ENCODE assay signal across 29 mouse cellular contexts in the genomic region with DNA sequence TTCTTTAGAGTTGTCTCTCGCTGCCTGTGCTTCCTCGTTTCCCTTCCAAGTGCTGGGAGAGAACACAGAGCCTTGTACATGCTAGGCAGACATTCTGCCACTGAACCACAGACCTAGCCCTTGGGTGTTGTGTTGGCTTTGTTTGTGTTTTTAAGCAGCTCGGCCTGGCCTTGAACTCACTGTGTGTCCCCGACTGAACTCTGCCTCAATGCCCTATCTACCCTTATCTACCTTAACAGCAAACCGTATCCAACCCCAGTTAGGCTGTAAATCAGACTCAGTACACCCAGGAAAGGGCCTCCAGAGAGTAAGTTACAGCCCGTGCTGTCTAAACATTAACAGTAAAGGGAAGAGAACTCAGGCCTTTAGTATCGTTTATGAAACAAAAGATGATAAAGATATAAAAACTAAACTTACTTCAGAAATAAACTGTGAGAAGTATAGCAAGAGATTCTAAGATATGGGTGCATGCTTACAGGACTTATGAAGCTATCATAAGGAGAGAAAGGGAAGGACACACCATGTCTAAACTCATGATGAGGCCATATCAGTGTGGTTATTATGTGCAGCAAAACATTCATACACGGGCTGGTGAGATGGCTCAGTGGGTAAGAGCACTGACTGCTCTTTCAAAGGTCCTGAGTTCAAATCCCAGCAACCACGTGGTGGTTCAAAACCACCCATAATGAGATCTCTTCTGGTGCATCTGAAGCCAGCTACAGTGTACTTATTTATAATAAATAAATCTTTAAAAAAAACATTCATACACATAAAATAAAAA. TPM values are rescaled to one million over a fixed set of nuclear protein-coding genes. Genes with fewer than 3 reads are reported as not detected.
DNase-seq lines count a peak whose midpoint lies in the region; ATAC-seq and TF ChIP-seq lines count a peak whose summit lies in the region.
"Had no signal": no experiment of that assay in that cellular context is flagged by ENCODE, and none has a peak within 500 bp of the region (broad histone marks: within the 10 kb centered on the region; RNA-seq: fewer than 3 reads in every experiment).

No protein-coding gene starts in this region.

- no peak overlapping the region for H3K9ac ChIP-seq in MEL (ENCODE audit: control insufficient read depth, low read depth, low read length, poor library complexity, severe bottlenecking)
- H3K9ac ChIP-seq in intestine, embryonic 14.5 days (ENCODE audit: low read length), result no peak overlapping the region
- H3K9ac ChIP-seq in liver, embryonic 16.5 days (ENCODE audit: low read depth, low read length), result no peak overlapping the region
- no peak overlapping the region for H3K9ac ChIP-seq in stomach, postnatal 0 days (ENCODE audit: low read length)
- H3K9ac ChIP-seq: embryonic facial prominence, embryonic 12.5 days; hindbrain, embryonic 15.5 days; limb, embryonic 13.5 days had no signal

- TF ChIP-seq RAD21 in MEL (IDR thresholded peaks at IDR 0.05; ENCODE audit: low read depth, low read length), result no peak

- DNase-seq in MEL (ENCODE audit: low read depth, low spot score), result peak; percentile 87
- peak; percentile 65 for DNase-seq in intestine, embryonic 14.5 days (ENCODE audit: low spot score)
- peak; percentile 40 for DNase-seq in stomach, postnatal 0 days (ENCODE audit: low spot score)
- no peak for DNase-seq in spleen, postnatal 10 days (ENCODE audit: low spot score in 2 of 2)
- DNase-seq: adrenal gland, postnatal 10 days; B cell, adult 2 months; cerebellum, adult 11 months; cerebellum, adult 9-11 months; embryo, embryonic 11 days; gastrocnemius, postnatal 25 days; heart, postnatal 14 days; kidney, postnatal 14 days; lung, adult 2 months; lung, postnatal 14 days; right cerebral cortex, postnatal 25 days; spleen, adult 18-20 months; thymus, adult 2 months; thymus, postnatal 36 days had no signal

- H3K79me2 ChIP-seq in MEL (ENCODE audit: control insufficient read depth, insufficient read depth, low read length, poor library complexity), result no peaks in the 10 kb centered on the region

- peak; percentile 90 to 98 for TF ChIP-seq EP300 in MEL (IDR thresholded peaks at IDR 0.05; ENCODE audit: low read depth in 1 of 2, low read length in 2 of 2)
- no peak for TF ChIP-seq EP300 in stomach, postnatal 0 days (optimal IDR thresholded peaks at IDR 0.05)

- H3K27ac ChIP-seq in MEL (ENCODE audit: control insufficient read depth, low read depth, low read length), result peak overlapping the region; percentile 49
- no peak overlapping the region; the same call in 1 of the 2 replicates for H3K27ac ChIP-seq in intestine, embryonic 14.5 days (ENCODE audit: low read depth)
- H3K27ac ChIP-seq in liver, embryonic 16.5 days (ENCODE audit: low read length), result peak overlapping the region; percentile 50; the same call in 1 of the 2 replicates
- no peak overlapping the region for H3K27ac ChIP-seq in stomach, postnatal 0 days (replicated peaks)
- H3K27ac ChIP-seq: embryonic facial prominence, embryonic 12.5 days; hindbrain, embryonic 15.5 days had no signal

- peaks cover 0 to 26% of the 10 kb centered on the region in 2 experiments; a peak in 2 of 4 replicates for H3K36me3 ChIP-seq in MEL (ENCODE audit: control insufficient read depth in 1 of 2, insufficient read depth in 2 of 2, low read length in 2 of 2)
- H3K36me3 ChIP-seq in intestine, embryonic 14.5 days (ENCODE audit: control insufficient read depth, insufficient read depth, low read length), result 0 out of 2 replicates have a peak, but pooled peaks cover 8% of the 10 kb centered on the region
- peaks cover 2% of the 10 kb centered on the region; the same call in 1 of the 2 replicates for H3K36me3 ChIP-seq in liver, embryonic 16.5 days (ENCODE audit: control insufficient read depth, insufficient read depth)
- 0 out of 2 replicates have a peak, but pooled peaks cover 3% of the 10 kb centered on the region for H3K36me3 ChIP-seq in stomach, postnatal 0 days (ENCODE audit: control insufficient read depth, insufficient read depth, low read length)

- ATAC-seq in intestine, embryonic 14.5 days (replicated peaks; ENCODE audit: low FRiP score, low TSS enrichment, low read depth), result peak; percentile 79; the same call in 1 of the 2 replicates
- ATAC-seq in liver, embryonic 16.5 days (ENCODE audit: low read depth), result peak; percentile 37; the same call in 1 of the 2 replicates
- peak; percentile 88 for ATAC-seq in stomach, postnatal 0 days (ENCODE audit: low FRiP score, low TSS enrichment)
- no peak for ATAC-seq in cerebellum, adult (ENCODE audit: insufficient number of reproducible peaks, low FRiP score, low TSS enrichment)
- ATAC-seq: activated CD4-positive, CD25-positive, alpha-beta regulatory T cell, adult 4 months; forebrain, embryonic 14.5 days; inflammation-experienced regulatory T-cells, adult 6 months; midbrain, embryonic 16.5 days had no signal

- TF ChIP-seq POLR2A in MEL (IDR thresholded peaks at IDR 0.05; ENCODE audit: control insufficient read depth in 1 of 2, insufficient read depth in 1 of 2, low read depth in 1 of 2, low read length in 2 of 2, poor library complexity in 1 of 2), result peak in 1 of 2 experiments; percentile 58; a peak in 2 of 4 replicates

- H3K4me3 ChIP-seq in MEL (ENCODE audit: control insufficient read depth in 1 of 2, insufficient read depth in 1 of 2, low read depth in 2 of 2, low read length in 2 of 2), result peak overlapping the region in 1 of 2 experiments; percentile 8; a peak in 2 of 4 replicates
- H3K4me3 ChIP-seq in intestine, embryonic 14.5 days (ENCODE audit: low read depth, low read length), result no peak overlapping the region
- no peak overlapping the region for H3K4me3 ChIP-seq in liver, embryonic 16.5 days (ENCODE audit: low read depth, low read length)
- no peak overlapping the region for H3K4me3 ChIP-seq in stomach, postnatal 0 days (ENCODE audit: low read depth, low read length)
- H3K4me3 ChIP-seq: embryonic facial prominence, embryonic 12.5 days; hindbrain, embryonic 10.5 days; hindbrain, embryonic 15.5 days; limb, embryonic 13.5 days had no signal

- H3K27me3 ChIP-seq in MEL (ENCODE audit: control insufficient read depth in 1 of 2, insufficient read depth in 2 of 2, low read length in 2 of 2), result no peaks in the 10 kb centered on the region
- H3K27me3 ChIP-seq in intestine, embryonic 14.5 days (replicated peaks; ENCODE audit: control insufficient read depth, insufficient read depth, low read length), result no peaks in the 10 kb centered on the region
- H3K27me3 ChIP-seq in liver, embryonic 16.5 days (ENCODE audit: control insufficient read depth, insufficient read depth, low read depth, low read length), result no peaks in the 10 kb centered on the region
- no peaks in the 10 kb centered on the region for H3K27me3 ChIP-seq in stomach, postnatal 0 days (ENCODE audit: control insufficient read depth, insufficient read depth, low read length)
- H3K27me3 ChIP-seq: embryonic facial prominence, embryonic 12.5 days; hindbrain, embryonic 15.5 days; limb, embryonic 13.5 days had no signal

- no peak overlapping the region for H3K4me2 ChIP-seq in intestine, embryonic 14.5 days (ENCODE audit: low read length)
- no peak overlapping the region for H3K4me2 ChIP-seq in liver, embryonic 16.5 days (ENCODE audit: low read depth, low read length)
- no peak overlapping the region for H3K4me2 ChIP-seq in stomach, postnatal 0 days (replicated peaks; ENCODE audit: low read depth)
- H3K4me2 ChIP-seq: embryonic facial prominence, embryonic 12.5 days; hindbrain, embryonic 15.5 days; limb, embryonic 13.5 days; midbrain, embryonic 11.5 days had no signal

- peaks cover 13 to 34% of the 10 kb centered on the region in 2 experiments for H3K4me1 ChIP-seq in MEL (ENCODE audit: control insufficient read depth in 1 of 2, insufficient read depth in 2 of 2, low read length in 2 of 2)
- H3K4me1 ChIP-seq in intestine, embryonic 14.5 days (replicated peaks; ENCODE audit: control insufficient read depth, insufficient read depth, low read length), result no peaks in the 10 kb centered on the region
- no peaks in the 10 kb centered on the region; the same call in 1 of the 2 replicates for H3K4me1 ChIP-seq in liver, embryonic 16.5 days (ENCODE audit: control insufficient read depth, low read depth, low read length)
- H3K4me1 ChIP-seq in stomach, postnatal 0 days (replicated peaks; ENCODE audit: control insufficient read depth, insufficient read depth), result no peaks in the 10 kb centered on the region
- H3K4me1 ChIP-seq: embryonic facial prominence, embryonic 12.5 days; hindbrain, embryonic 10.5 days; hindbrain, embryonic 15.5 days; limb, embryonic 13.5 days had no signal

- no peaks in the 10 kb centered on the region for H3K9me3 ChIP-seq in MEL (replicated peaks; ENCODE audit: insufficient read depth, low read length)
- H3K9me3 ChIP-seq in intestine, embryonic 14.5 days (ENCODE audit: control insufficient read depth, low read length), result no peaks in the 10 kb centered on the region
- H3K9me3 ChIP-seq in liver, embryonic 16.5 days (replicated peaks; ENCODE audit: control insufficient read depth, low read length), result no peaks in the 10 kb centered on the region
- no peaks in the 10 kb centered on the region for H3K9me3 ChIP-seq in stomach, postnatal 0 days (ENCODE audit: control insufficient read depth, low read length)
- H3K9me3 ChIP-seq: hindbrain, embryonic 10.5 days; hindbrain, embryonic 15.5 days had no signal

- TF ChIP-seq CTCF in MEL (IDR thresholded peaks at IDR 0.05 in 2 of 3, conservative IDR thresholded peaks at IDR 0.05 in 1 of 3; ENCODE audit: control insufficient read depth in 1 of 3, insufficient read depth in 1 of 3, low read depth in 2 of 3, low read length in 3 of 3, poor library complexity in 1 of 3, severe bottlenecking in 1 of 3), result no peak
- TF ChIP-seq CTCF in stomach, postnatal 0 days (IDR thresholded peaks at IDR 0.05; ENCODE audit: low read depth), result no peak

- WGBS in intestine, embryonic 14.5 days, result 60% methylated on average over 9 of the region's 9 CpGs
- WGBS in liver, embryonic 16.5 days (ENCODE audit: insufficient replicate concordance), result 38% methylated on average over 9 of the region's 9 CpGs
- 60% methylated on average over 9 of the region's 9 CpGs for WGBS in stomach, postnatal 0 days

TF ChIP-seq in MEL, 35 proteins besides CTCF, POLR2A, EP300 and RAD21 (continues in another document):
- no peak for TF ChIP-seq BHLHE40 (IDR thresholded peaks at IDR 0.05; ENCODE audit: borderline replicate concordance, low read depth, low read length)
- TF ChIP-seq MAZ (IDR thresholded peaks at IDR 0.05; ENCODE audit: low read depth, low read length), result peak; percentile 80; the same call in 1 of the 2 replicates
- peak; percentile 79; the same call in 1 of the 2 replicates for TF ChIP-seq ELF1 (IDR thresholded peaks at IDR 0.05; ENCODE audit: low read depth, low read length)
- peak; percentile 91 for TF ChIP-seq RCOR1 (IDR thresholded peaks at IDR 0.05; ENCODE audit: low read depth, low read length)

RNA-seq across cellular contexts. Expression of a gene that starts 56.0 kb away (rescaled TPM):
- total RNA-seq in MEL (2012; rRNA removed), result 10.8 and 12.0 TPM in 2 replicates
- polyA plus RNA-seq in MEL (2012; ENCODE audit: insufficient read depth in 1 of 2, insufficient read length in 2 of 2, low read depth in 1 of 2, low replicate concordance in 2 of 2, missing spikeins in 1 of 2), result 1 to 10 TPM in 1 of 2 experiments, not detected in 1; 9.7 TPM
- 6.6 and 7.2 TPM in 2 replicates for polyA plus RNA-seq in intestine, embryonic 14.5 days (2014; fragmentation: Nextera tagmentation; extraction: Ambion mirVana)
- 1.9 and 2.3 TPM in 2 replicates for polyA plus RNA-seq in liver, embryonic 16.5 days (2015; fragmentation: Nextera tagmentation; extraction: Ambion mirVana)
- 2.9 and 3.0 TPM in 2 replicates for polyA plus RNA-seq in stomach, postnatal 0 days (2015; fragmentation: Nextera tagmentation; extraction: Ambion mirVana)

Comparison
In these comparisons a context has a peak if more than half of its experiments do, and no peak if none do; other contexts are left out.
1. DNase-seq: peak in MEL (single experiment), intestine, embryonic 14.5 days (single experiment) and stomach, postnatal 0 days (single experiment); none in spleen, postnatal 10 days (0 of 2).
2. H3K27ac ChIP-seq: peak in MEL (single experiment) and liver, embryonic 16.5 days (single experiment); none in intestine, embryonic 14.5 days (single experiment) and stomach, postnatal 0 days (single experiment).